Mouse (Mus musculus): ENCODE results near the gene Spred2. TPM values are rescaled to one million over a fixed set of nuclear protein-coding genes. Genes with fewer than 3 reads are reported as not detected.

The Spred2 gene
- polyA plus RNA-seq, 1 experiment from 2014 or later = 8.4 TPM

DNA sequence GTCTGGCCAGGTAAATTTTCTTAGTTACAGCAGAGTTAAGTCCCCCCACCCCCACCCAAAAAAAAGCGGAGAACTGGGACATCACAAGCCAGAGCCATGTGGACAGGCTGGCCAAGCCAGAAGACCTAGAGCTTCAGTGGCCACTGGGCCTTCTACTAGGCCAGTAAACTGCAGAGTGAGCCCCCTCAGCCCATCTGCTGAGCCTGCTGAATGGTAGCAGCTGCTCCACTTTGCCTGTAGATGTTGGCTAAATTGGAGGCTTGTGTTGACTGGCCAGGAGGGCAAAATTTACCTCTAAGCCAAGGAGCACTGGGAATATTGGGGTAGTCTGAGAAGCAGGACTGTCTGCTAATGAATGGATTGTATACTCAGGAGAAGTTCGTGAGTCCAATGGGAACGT, 36.4 kb downstream of the Spred2 start:
- H3K4me2 ChIP-seq (ENCODE audit: low read length) = no peak overlapping the region
- no peak overlapping the region for H3K27ac ChIP-seq (ENCODE audit: low read length)
- no peak for ATAC-seq
- H3K27me3 ChIP-seq (replicated peaks; ENCODE audit: control insufficient read depth, insufficient read depth, low read length) = no peaks in the 10 kb centered on the region
- no peaks in the 10 kb centered on the region for H3K9me3 ChIP-seq (ENCODE audit: control insufficient read depth, low read length)
- no peak overlapping the region for H3K9ac ChIP-seq (replicated peaks; ENCODE audit: low read depth, low read length)
- 90% methylated on average over 3 of the region's 3 CpGs for WGBS
- H3K36me3 ChIP-seq (ENCODE audit: control insufficient read depth, insufficient read depth) = no peaks in the 10 kb centered on the region
- no peak overlapping the region for H3K4me3 ChIP-seq (replicated peaks; ENCODE audit: low read length)
- H3K4me1 ChIP-seq (replicated peaks; ENCODE audit: control insufficient read depth, insufficient read depth, low read length) = peaks cover 5% of the 10 kb centered on the region

DNA sequence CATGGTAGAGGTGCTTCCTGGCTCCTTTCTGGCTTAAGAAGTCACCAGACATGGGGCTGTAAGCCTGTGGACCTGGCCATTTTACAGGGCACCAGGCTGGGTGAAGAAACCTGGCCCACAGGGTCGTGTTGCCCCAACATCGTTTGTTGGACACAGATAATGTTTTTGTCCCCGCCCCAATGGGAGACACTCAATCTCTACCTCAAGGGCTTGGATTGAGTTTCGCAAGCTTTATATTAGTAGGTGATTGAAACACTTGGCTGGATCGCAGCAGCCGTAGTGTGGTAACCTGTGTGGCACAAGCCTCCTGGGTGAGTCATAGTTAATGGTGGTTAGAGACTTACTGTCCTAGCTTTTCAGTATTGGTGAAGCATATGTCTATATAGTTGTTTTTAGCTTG, 36.9 kb downstream of the Spred2 start:
- Histone ChIP-seq H3K4me1 (replicated peaks; ENCODE audit: control insufficient read depth, insufficient read depth, low read length) (peaks cover 5% of the 10 kb centered on the region), H3K9me3 (ENCODE audit: control insufficient read depth, low read length) (no peaks in the 10 kb centered on the region), H3K9ac (replicated peaks; ENCODE audit: low read depth, low read length) (no peak overlapping the region), H3K4me2 (ENCODE audit: low read length) (no peak overlapping the region), H3K4me3 (replicated peaks; ENCODE audit: low read length) (no peak overlapping the region), H3K27me3 (replicated peaks; ENCODE audit: control insufficient read depth, insufficient read depth, low read length) (no peaks in the 10 kb centered on the region), H3K36me3 (ENCODE audit: control insufficient read depth, insufficient read depth) (no peaks in the 10 kb centered on the region), H3K27ac (ENCODE audit: low read length) (no peak overlapping the region)
- 96% methylated on average over 6 of the region's 6 CpGs for WGBS
- ATAC-seq = no peak

DNA sequence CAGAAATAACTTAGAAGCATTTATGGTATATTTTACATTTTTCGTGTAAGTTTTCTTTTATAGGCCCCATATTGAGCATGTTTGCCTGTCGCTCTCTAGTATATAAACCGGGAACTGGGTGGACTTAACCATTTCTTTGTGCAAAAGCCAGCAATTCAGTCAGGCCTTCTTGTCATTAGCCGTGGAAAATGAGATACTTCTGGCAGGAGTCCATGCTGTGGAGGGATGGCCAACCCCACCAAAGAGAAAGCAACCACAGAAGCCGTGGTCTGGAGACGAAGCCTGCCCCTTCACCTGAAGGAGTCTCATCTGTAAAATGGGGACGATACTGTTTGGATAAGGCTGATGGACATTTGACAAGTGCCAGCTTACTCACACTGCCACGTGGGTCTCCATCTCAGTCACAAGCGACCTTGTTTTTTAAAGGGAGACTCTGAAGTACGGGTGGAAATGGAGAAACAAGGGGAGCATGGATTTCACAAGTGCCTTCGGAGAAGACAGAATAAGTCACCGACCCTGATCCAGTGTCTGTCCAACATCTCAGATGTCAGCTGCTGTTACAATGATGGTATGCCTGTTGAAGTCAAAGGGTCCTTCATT, 37.7 kb downstream of the Spred2 start:
- no peaks in the 10 kb centered on the region for H3K36me3 ChIP-seq (ENCODE audit: control insufficient read depth, insufficient read depth)
- WGBS = 74% methylated on average over 12 of the region's 12 CpGs
- no peak overlapping the region for H3K27ac ChIP-seq (ENCODE audit: low read length)

DNA sequence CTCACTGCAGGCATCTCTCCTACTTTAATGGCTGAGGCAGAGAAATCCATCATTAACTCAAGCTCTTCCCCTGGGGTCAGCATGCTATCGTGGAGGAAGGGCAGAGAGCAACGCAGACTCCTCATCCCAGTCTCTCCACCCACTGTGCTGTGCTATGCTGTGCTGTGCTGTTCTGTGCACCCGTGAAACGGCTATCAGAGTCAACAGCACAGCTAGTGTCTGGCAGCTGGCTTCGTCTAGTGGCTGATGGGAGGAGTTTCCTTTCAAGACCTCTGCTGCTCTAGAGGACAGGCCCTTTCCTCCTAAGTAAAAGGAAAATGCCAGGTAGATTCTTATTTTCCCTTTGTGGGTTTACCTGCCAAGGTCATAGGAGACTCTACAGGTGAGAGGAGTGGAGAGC, 38.6 kb downstream of the Spred2 start:
- no peak overlapping the region for H3K4me3 ChIP-seq (replicated peaks; ENCODE audit: low read length)
- H3K4me2 ChIP-seq (ENCODE audit: low read length) = no peak overlapping the region
- H3K4me1 ChIP-seq (replicated peaks; ENCODE audit: control insufficient read depth, insufficient read depth, low read length) = peaks cover 5% of the 10 kb centered on the region
- no peaks in the 10 kb centered on the region for H3K9me3 ChIP-seq (ENCODE audit: control insufficient read depth, low read length)
- no peak overlapping the region for H3K9ac ChIP-seq (replicated peaks; ENCODE audit: low read depth, low read length)
- no peaks in the 10 kb centered on the region for H3K27me3 ChIP-seq (replicated peaks; ENCODE audit: control insufficient read depth, insufficient read depth, low read length)
- 42% methylated on average over 5 of the region's 5 CpGs for WGBS
- ATAC-seq = no peak
- H3K27ac ChIP-seq (ENCODE audit: low read length) = no peak overlapping the region
- H3K36me3 ChIP-seq (ENCODE audit: control insufficient read depth, insufficient read depth) = no peaks in the 10 kb centered on the region

More for the DNA sequence above, 37.7 kb downstream of the Spred2 start:
- Histone ChIP-seq H3K9ac (replicated peaks; ENCODE audit: low read depth, low read length) (no peak overlapping the region), H3K4me2 (ENCODE audit: low read length) (no peak overlapping the region), H3K4me3 (replicated peaks; ENCODE audit: low read length) (no peak overlapping the region), H3K4me1 (replicated peaks; ENCODE audit: control insufficient read depth, insufficient read depth, low read length) (peaks cover 5% of the 10 kb centered on the region), H3K27me3 (replicated peaks; ENCODE audit: control insufficient read depth, insufficient read depth, low read length) (no peaks in the 10 kb centered on the region), H3K9me3 (ENCODE audit: control insufficient read depth, low read length) (no peaks in the 10 kb centered on the region)
- no peak for ATAC-seq

DNA sequence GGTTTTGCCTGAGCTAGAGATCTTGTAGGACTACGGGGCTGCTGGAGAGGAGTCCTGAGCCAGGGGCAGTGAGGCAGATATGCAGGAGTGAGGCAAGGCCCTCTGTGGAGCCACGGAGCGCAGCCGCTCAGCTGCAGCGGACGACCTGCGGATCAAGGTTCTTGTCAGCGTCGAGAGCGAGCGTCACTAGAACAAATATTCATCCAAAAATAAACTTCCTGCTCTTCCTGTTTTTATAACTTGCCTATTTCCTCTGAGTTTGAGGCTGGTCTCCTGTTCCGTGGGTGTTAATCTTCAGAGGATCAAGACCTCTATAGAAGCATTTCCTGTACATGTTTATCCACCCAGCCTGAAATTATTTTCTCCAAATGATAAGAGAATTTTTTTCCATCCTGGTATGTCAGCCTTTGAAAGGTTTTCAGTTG, 39.6 kb downstream of the Spred2 start:
- Histone ChIP-seq H3K4me1 (replicated peaks; ENCODE audit: control insufficient read depth, insufficient read depth, low read length) (peaks cover 5% of the 10 kb centered on the region), H3K4me2 (ENCODE audit: low read length) (no peak overlapping the region), H3K4me3 (replicated peaks; ENCODE audit: low read length) (no peak overlapping the region), H3K36me3 (ENCODE audit: control insufficient read depth, insufficient read depth) (no peaks in the 10 kb centered on the region), H3K9me3 (ENCODE audit: control insufficient read depth, low read length) (no peaks in the 10 kb centered on the region), H3K27me3 (replicated peaks; ENCODE audit: control insufficient read depth, insufficient read depth, low read length) (no peaks in the 10 kb centered on the region), H3K9ac (replicated peaks; ENCODE audit: low read depth, low read length) (no peak overlapping the region), H3K27ac (ENCODE audit: low read length) (no peak overlapping the region)
- no peak for ATAC-seq
- WGBS = 83% methylated on average over 12 of the region's 12 CpGs

DNA sequence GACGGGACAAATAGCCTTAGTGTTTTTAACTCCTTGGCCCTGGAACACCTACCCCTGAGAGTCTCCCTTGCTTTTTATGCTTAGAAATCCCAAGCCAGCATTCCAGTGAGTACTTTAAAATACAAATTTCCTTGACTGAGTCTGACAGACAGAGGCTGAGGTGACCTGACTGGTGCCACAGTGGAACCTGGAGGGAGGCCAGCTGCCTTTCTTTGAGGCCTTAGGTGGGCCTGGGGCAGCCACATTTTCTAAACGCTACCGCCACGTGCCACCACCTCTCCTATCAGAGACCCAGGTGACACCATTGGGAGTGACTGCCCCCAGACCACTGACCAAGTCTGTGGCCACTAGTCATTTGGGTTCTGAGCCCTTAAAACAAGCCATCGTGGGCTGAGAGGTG, 40.2 kb downstream of the Spred2 start:
- no peak for ATAC-seq
- Histone ChIP-seq H3K4me3 (replicated peaks; ENCODE audit: low read length) (no peak overlapping the region), H3K9ac (replicated peaks; ENCODE audit: low read depth, low read length) (no peak overlapping the region), H3K27ac (ENCODE audit: low read length) (no peak overlapping the region; the same call in 1 of the 2 replicates), H3K9me3 (ENCODE audit: control insufficient read depth, low read length) (no peaks in the 10 kb centered on the region), H3K27me3 (replicated peaks; ENCODE audit: control insufficient read depth, insufficient read depth, low read length) (no peaks in the 10 kb centered on the region), H3K4me1 (replicated peaks; ENCODE audit: control insufficient read depth, insufficient read depth, low read length) (peaks cover 5% of the 10 kb centered on the region), H3K36me3 (ENCODE audit: control insufficient read depth, insufficient read depth) (no peaks in the 10 kb centered on the region), H3K4me2 (ENCODE audit: low read length) (no peak overlapping the region)
- 85% methylated on average over 5 of the region's 5 CpGs for WGBS

DNA sequence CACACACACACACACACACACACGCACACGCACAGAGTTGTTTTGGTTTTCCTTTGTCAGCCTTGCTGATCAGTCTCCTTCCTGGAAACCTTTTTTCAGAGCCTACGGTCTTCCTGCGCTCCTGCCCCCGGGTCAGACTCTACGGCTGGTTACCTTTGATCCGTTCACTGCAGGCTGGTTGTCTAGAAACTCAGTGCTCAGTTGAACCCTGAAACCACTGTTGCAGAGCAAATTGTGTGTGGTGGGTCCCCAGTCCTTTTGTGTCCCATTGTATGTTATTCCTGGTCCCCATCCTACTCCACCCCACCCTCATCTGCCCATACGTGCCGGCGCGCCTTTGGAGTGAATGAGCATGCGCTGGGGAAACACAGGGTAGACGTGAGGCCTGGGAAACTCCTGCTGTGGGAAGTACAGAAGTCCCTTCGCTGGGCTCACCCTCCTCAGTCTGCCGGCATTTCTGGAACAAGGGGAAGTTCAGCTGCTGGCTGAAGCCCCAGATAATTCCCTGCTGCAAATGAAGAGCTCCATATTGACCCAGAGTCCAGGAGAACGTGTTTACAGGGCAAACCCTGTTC, 40.9 kb downstream of the Spred2 start:
- Histone ChIP-seq H3K9ac (replicated peaks; ENCODE audit: low read depth, low read length) (no peak overlapping the region), H3K9me3 (ENCODE audit: control insufficient read depth, low read length) (no peaks in the 10 kb centered on the region), H3K4me1 (replicated peaks; ENCODE audit: control insufficient read depth, insufficient read depth, low read length) (peaks cover 5% of the 10 kb centered on the region), H3K27me3 (replicated peaks; ENCODE audit: control insufficient read depth, insufficient read depth, low read length) (no peaks in the 10 kb centered on the region), H3K27ac (ENCODE audit: low read length) (no peak overlapping the region), H3K4me3 (replicated peaks; ENCODE audit: low read length) (no peak overlapping the region), H3K4me2 (ENCODE audit: low read length) (no peak overlapping the region), H3K36me3 (ENCODE audit: control insufficient read depth, insufficient read depth) (no peaks in the 10 kb centered on the region)
- ATAC-seq = no peak
- 72% methylated on average over 16 of the region's 16 CpGs for WGBS

DNA sequence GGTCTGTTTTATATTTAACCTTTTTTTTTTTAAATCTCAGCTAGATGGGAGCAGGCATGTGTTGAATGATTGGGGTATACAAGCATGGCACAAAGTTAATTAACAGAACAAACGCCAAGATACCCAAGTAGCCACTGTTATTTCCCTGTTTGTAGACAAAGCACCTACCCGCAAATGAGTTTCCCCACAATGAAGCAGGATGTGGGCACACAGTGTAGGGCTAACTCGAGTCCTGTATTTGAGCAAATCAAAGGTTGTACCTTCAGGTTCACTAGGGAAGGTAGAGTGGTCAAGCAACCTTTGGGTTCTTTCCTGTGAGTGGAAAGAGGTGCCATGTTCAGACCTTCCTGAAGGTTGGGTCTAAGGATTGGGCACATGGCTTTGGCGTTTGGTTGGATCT, 41.5 kb downstream of the Spred2 start:
- WGBS = 79% methylated on average over 4 of the region's 4 CpGs
- Histone ChIP-seq H3K9ac (replicated peaks; ENCODE audit: low read depth, low read length) (no peak overlapping the region), H3K27me3 (replicated peaks; ENCODE audit: control insufficient read depth, insufficient read depth, low read length) (no peaks in the 10 kb centered on the region), H3K9me3 (ENCODE audit: control insufficient read depth, low read length) (no peaks in the 10 kb centered on the region), H3K36me3 (ENCODE audit: control insufficient read depth, insufficient read depth) (no peaks in the 10 kb centered on the region), H3K27ac (ENCODE audit: low read length) (no peak overlapping the region), H3K4me1 (replicated peaks; ENCODE audit: control insufficient read depth, insufficient read depth, low read length) (peaks cover 5% of the 10 kb centered on the region), H3K4me2 (ENCODE audit: low read length) (no peak overlapping the region), H3K4me3 (replicated peaks; ENCODE audit: low read length) (no peak overlapping the region)
- ATAC-seq = no peak

DNA sequence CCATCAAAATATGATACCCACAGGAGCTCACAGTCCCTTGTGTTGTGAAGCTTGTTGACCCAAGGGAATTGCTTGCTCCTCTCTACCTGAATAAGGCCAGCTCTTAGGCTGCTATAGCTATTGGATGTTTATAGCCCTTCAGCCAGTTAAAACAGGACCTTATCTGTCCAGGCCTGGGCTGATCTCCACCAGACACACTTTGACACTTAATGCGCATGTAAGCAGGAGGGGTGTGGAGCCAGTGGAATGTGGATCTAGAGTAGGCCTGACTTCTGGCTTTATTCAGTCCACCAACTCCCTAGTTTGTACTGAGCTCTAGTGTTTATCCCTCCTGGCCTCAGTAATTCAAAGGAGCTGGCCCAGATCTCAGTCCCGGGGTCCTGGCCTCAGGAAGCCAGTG, 42.1 kb downstream of the Spred2 start:
- Histone ChIP-seq H3K27me3 (replicated peaks; ENCODE audit: control insufficient read depth, insufficient read depth, low read length) (no peaks in the 10 kb centered on the region), H3K9me3 (ENCODE audit: control insufficient read depth, low read length) (no peaks in the 10 kb centered on the region), H3K36me3 (ENCODE audit: control insufficient read depth, insufficient read depth) (no peaks in the 10 kb centered on the region), H3K9ac (replicated peaks; ENCODE audit: low read depth, low read length) (no peak overlapping the region), H3K4me1 (replicated peaks; ENCODE audit: control insufficient read depth, insufficient read depth, low read length) (peaks cover 5% of the 10 kb centered on the region), H3K27ac (ENCODE audit: low read length) (no peak overlapping the region), H3K4me2 (ENCODE audit: low read length) (no peak overlapping the region), H3K4me3 (replicated peaks; ENCODE audit: low read length) (no peak overlapping the region)
- no peak for ATAC-seq
- WGBS = 92% methylated on average over 2 of the region's 2 CpGs

DNA sequence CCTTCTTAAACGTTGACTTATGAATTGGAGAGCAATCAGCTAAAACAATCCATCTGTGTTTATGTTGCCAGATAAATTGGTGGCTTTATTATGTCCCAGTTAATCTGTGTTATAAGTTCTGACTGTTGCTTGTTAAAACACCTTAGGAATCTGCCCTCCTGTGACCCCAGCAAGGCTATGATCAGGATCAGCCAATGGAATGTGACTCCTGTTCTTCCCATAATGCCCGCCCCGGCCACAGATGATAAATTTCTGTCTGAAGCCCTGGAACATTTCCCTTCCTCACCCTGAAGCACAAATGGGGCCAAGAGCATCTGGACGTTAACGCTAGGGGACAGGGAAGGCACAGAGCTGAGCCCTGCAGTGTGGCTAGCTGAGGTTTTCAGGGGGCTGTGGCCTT, 45.4 kb downstream of the Spred2 start:
- Histone ChIP-seq H3K4me1 (replicated peaks; ENCODE audit: control insufficient read depth, insufficient read depth, low read length) (peaks cover 9% of the 10 kb centered on the region), H3K27ac (ENCODE audit: low read length) (no peak overlapping the region), H3K27me3 (replicated peaks; ENCODE audit: control insufficient read depth, insufficient read depth, low read length) (no peaks in the 10 kb centered on the region), H3K4me3 (replicated peaks; ENCODE audit: low read length) (no peak overlapping the region), H3K9ac (replicated peaks; ENCODE audit: low read depth, low read length) (no peak overlapping the region), H3K9me3 (ENCODE audit: control insufficient read depth, low read length) (no peaks in the 10 kb centered on the region), H3K36me3 (ENCODE audit: control insufficient read depth, insufficient read depth) (no peaks in the 10 kb centered on the region), H3K4me2 (ENCODE audit: low read length) (no peak overlapping the region)
- 77% methylated on average over 5 of the region's 5 CpGs for WGBS
- no peak for ATAC-seq

Data from forebrain, embryonic 16.5 days (tissue).